In the genomic region with DNA sequence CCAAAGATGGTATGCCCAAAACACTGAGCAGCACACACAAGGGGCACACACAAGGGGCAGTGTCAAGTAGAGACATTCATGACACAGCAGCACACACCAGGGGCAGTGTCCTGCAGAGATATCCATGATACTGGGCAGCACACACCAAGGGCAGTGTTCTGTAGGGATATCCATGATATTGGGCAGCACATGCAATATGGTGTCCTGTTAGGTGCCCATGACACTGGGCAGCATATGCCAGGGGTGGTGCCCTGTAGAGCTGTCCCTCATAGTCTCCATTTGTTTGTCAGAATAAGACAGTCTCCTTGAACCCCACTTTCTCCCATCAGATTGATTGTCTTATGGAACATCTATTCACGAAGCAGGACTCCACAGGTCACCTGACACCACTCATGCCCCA, we compare ENCODE assay signal across 22 mouse cellular contexts. TPM values are rescaled to one million over a fixed set of nuclear protein-coding genes. Genes with fewer than 3 reads are reported as not detected.
DNase-seq lines count a peak whose midpoint lies in the region; ATAC-seq lines count a peak whose summit lies in the region.
"Had no signal": no experiment of that assay in that cellular context is flagged by ENCODE, and none has a peak within 500 bp of the region (broad histone marks: within the 10 kb centered on the region; RNA-seq: fewer than 3 reads in every experiment).

No protein-coding gene starts in this region.

- H3K4me3 ChIP-seq in forebrain, embryonic 14.5 days (ENCODE audit: low read depth, low read length) = no peak overlapping the region
- no peak overlapping the region for H3K4me3 ChIP-seq in forebrain, embryonic 11.5 days (ENCODE audit: low read depth, low read length)
- no peak overlapping the region for H3K4me3 ChIP-seq in kidney, embryonic 14.5 days (ENCODE audit: low read length)
- no peak overlapping the region for H3K4me3 ChIP-seq in midbrain, embryonic 16.5 days (ENCODE audit: low read depth, low read length)
- H3K4me3 ChIP-seq in midbrain, embryonic 10.5 days = no peak overlapping the region
- H3K4me3 ChIP-seq: embryonic facial prominence, embryonic 13.5 days; forebrain, embryonic 12.5 days; gastrocnemius, adult 2 months; layer of hippocampus, adult 2 months; left cerebral cortex, adult 2 months; limb, embryonic 12.5 days; liver, embryonic 15.5 days; myocyte; neural tube, embryonic 13.5 days had no signal

- ATAC-seq in forebrain, embryonic 14.5 days = peak; percentile 10; the same call in 1 of the 2 replicates
- no peak for ATAC-seq in forebrain, embryonic 11.5 days (replicated peaks; ENCODE audit: low FRiP score)
- 0 out of 2 replicates have a peak, but pooled peaks have one; percentile 39 for ATAC-seq in kidney, embryonic 14.5 days (ENCODE audit: low FRiP score, low TSS enrichment)
- ATAC-seq in midbrain, embryonic 16.5 days = 0 out of 2 replicates have a peak, but pooled peaks have one; percentile 25

- no peak overlapping the region for H3K27ac ChIP-seq in forebrain, embryonic 14.5 days (ENCODE audit: low read depth, low read length)
- H3K27ac ChIP-seq in forebrain, embryonic 11.5 days (ENCODE audit: low read depth, low read length) = no peak overlapping the region
- H3K27ac ChIP-seq in kidney, embryonic 14.5 days (ENCODE audit: low read depth, low read length) = no peak overlapping the region
- H3K27ac ChIP-seq in midbrain, embryonic 16.5 days (ENCODE audit: low read length) = no peak overlapping the region
- no peak overlapping the region for H3K27ac ChIP-seq in midbrain, embryonic 10.5 days (replicated peaks)
- H3K27ac ChIP-seq: embryonic facial prominence, embryonic 13.5 days; forebrain, embryonic 12.5 days; gastrocnemius, adult 2 months; layer of hippocampus, adult 2 months; left cerebral cortex, adult 2 months; limb, embryonic 12.5 days; liver, embryonic 15.5 days; neural tube, embryonic 13.5 days had no signal

- H3K4me1 ChIP-seq in forebrain, embryonic 14.5 days (ENCODE audit: control insufficient read depth, insufficient read depth, low read length) = no peaks in the 10 kb centered on the region
- H3K4me1 ChIP-seq in forebrain, embryonic 11.5 days (replicated peaks; ENCODE audit: control insufficient read depth, insufficient read depth, low read length) = no peaks in the 10 kb centered on the region
- no peaks in the 10 kb centered on the region for H3K4me1 ChIP-seq in kidney, embryonic 14.5 days (ENCODE audit: control insufficient read depth, insufficient read depth, low read length)
- no peaks in the 10 kb centered on the region for H3K4me1 ChIP-seq in midbrain, embryonic 16.5 days (ENCODE audit: control insufficient read depth, insufficient read depth, low read length)
- no peaks in the 10 kb centered on the region for H3K4me1 ChIP-seq in midbrain, embryonic 10.5 days
- H3K4me1 ChIP-seq: embryonic facial prominence, embryonic 13.5 days; forebrain, embryonic 12.5 days; limb, embryonic 12.5 days; liver, embryonic 15.5 days; neural tube, embryonic 13.5 days had no signal

- no peak overlapping the region for H3K4me2 ChIP-seq in forebrain, embryonic 14.5 days (ENCODE audit: low read length)
- H3K4me2 ChIP-seq in forebrain, embryonic 11.5 days (ENCODE audit: low read depth, low read length, severe bottlenecking) = no peak overlapping the region
- H3K4me2 ChIP-seq in kidney, embryonic 14.5 days (replicated peaks; ENCODE audit: low read depth, low read length) = no peak overlapping the region
- H3K4me2 ChIP-seq in midbrain, embryonic 16.5 days (ENCODE audit: low read length) = no peak overlapping the region
- H3K4me2 ChIP-seq: embryonic facial prominence, embryonic 13.5 days; forebrain, embryonic 12.5 days; heart, embryonic 11.5 days; limb, embryonic 12.5 days; liver, embryonic 15.5 days; lung, embryonic 14.5 days; neural tube, embryonic 13.5 days had no signal

- 96% methylated on average over 1 of the region's 1 CpGs for WGBS in forebrain, embryonic 14.5 days
- WGBS in forebrain, embryonic 11.5 days = 100% methylated on average over 1 of the region's 1 CpGs
- WGBS in kidney, embryonic 14.5 days = 90% methylated on average over 1 of the region's 1 CpGs
- WGBS in midbrain, embryonic 16.5 days = 96% methylated on average over 1 of the region's 1 CpGs
- 90% methylated on average over 1 of the region's 1 CpGs for WGBS in midbrain, embryonic 10.5 days

- no peaks in the 10 kb centered on the region for H3K27me3 ChIP-seq in forebrain, embryonic 14.5 days (replicated peaks; ENCODE audit: control insufficient read depth, insufficient read depth, low read length)
- H3K27me3 ChIP-seq in forebrain, embryonic 11.5 days (ENCODE audit: control insufficient read depth, insufficient read depth, low read length) = no peaks in the 10 kb centered on the region
- no peaks in the 10 kb centered on the region for H3K27me3 ChIP-seq in kidney, embryonic 14.5 days (ENCODE audit: control insufficient read depth, insufficient read depth, low read length)
- no peaks in the 10 kb centered on the region for H3K27me3 ChIP-seq in midbrain, embryonic 16.5 days (ENCODE audit: control insufficient read depth, insufficient read depth, low read depth, low read length)
- no peaks in the 10 kb centered on the region for H3K27me3 ChIP-seq in midbrain, embryonic 10.5 days (ENCODE audit: low read depth, poor library complexity, severe bottlenecking)
- H3K27me3 ChIP-seq: embryonic facial prominence, embryonic 13.5 days; forebrain, embryonic 12.5 days; limb, embryonic 12.5 days; liver, embryonic 15.5 days; neural tube, embryonic 13.5 days had no signal

- DNase-seq in forebrain, embryonic 14.5 days (ENCODE audit: low spot score) = no peak
- no peak for DNase-seq in forebrain, embryonic 11.5 days (ENCODE audit: low spot score)
- no peak for DNase-seq in kidney, postnatal 36 days
- DNase-seq in midbrain, embryonic 10.5 days (ENCODE audit: low spot score) = no peak
- DNase-seq: B cell, adult 2 months; gastrocnemius, postnatal 36 days had no signal

- no peaks in the 10 kb centered on the region for H3K36me3 ChIP-seq in forebrain, embryonic 14.5 days (ENCODE audit: control insufficient read depth, insufficient read depth, low read length)
- H3K36me3 ChIP-seq in forebrain, embryonic 11.5 days (ENCODE audit: control insufficient read depth, insufficient read depth, low read length) = no peaks in the 10 kb centered on the region
- H3K36me3 ChIP-seq in kidney, embryonic 14.5 days (ENCODE audit: control insufficient read depth, insufficient read depth, low read length) = no peaks in the 10 kb centered on the region
- H3K36me3 ChIP-seq in midbrain, embryonic 16.5 days (ENCODE audit: control insufficient read depth, insufficient read depth, low read length) = no peaks in the 10 kb centered on the region
- H3K36me3 ChIP-seq in midbrain, embryonic 10.5 days = no peaks in the 10 kb centered on the region
- H3K36me3 ChIP-seq: embryonic facial prominence, embryonic 13.5 days; forebrain, embryonic 12.5 days; limb, embryonic 12.5 days; liver, embryonic 15.5 days; neural tube, embryonic 13.5 days had no signal

- no peak overlapping the region for H3K9ac ChIP-seq in forebrain, embryonic 14.5 days (ENCODE audit: low read length)
- H3K9ac ChIP-seq in forebrain, embryonic 11.5 days (ENCODE audit: low read length) = no peak overlapping the region
- H3K9ac ChIP-seq in kidney, embryonic 14.5 days (ENCODE audit: low read depth, low read length) = no peak overlapping the region
- no peak overlapping the region for H3K9ac ChIP-seq in midbrain, embryonic 16.5 days (ENCODE audit: low read depth, low read length)
- H3K9ac ChIP-seq: embryonic facial prominence, embryonic 13.5 days; forebrain, embryonic 12.5 days; limb, embryonic 12.5 days; liver, embryonic 15.5 days; lung, embryonic 14.5 days; neural tube, embryonic 13.5 days had no signal

- no peaks in the 10 kb centered on the region for H3K9me3 ChIP-seq in forebrain, embryonic 14.5 days (replicated peaks; ENCODE audit: control insufficient read depth, low read length)
- H3K9me3 ChIP-seq in forebrain, embryonic 11.5 days (ENCODE audit: control insufficient read depth, low read length) = no peaks in the 10 kb centered on the region
- no peaks in the 10 kb centered on the region for H3K9me3 ChIP-seq in kidney, embryonic 14.5 days (ENCODE audit: control insufficient read depth, low read length)
- no peaks in the 10 kb centered on the region; the same call in 1 of the 2 replicates for H3K9me3 ChIP-seq in midbrain, embryonic 16.5 days (replicated peaks; ENCODE audit: control insufficient read depth, low read length, poor library complexity, severe bottlenecking)
- no peaks in the 10 kb centered on the region for H3K9me3 ChIP-seq in midbrain, embryonic 10.5 days (replicated peaks)
- H3K9me3 ChIP-seq: embryonic facial prominence, embryonic 13.5 days; forebrain, embryonic 12.5 days; liver, embryonic 15.5 days; neural tube, embryonic 13.5 days had no signal

RNA-seq across cellular contexts. Expression of gene Gm7361, which starts 24.2 kb away (rescaled TPM):
- polyA plus RNA-seq in forebrain, embryonic 14.5 days (2014; fragmentation: Nextera tagmentation; extraction: Ambion mirVana) = 0.09 TPM in 1 of 2 replicates, not detected in the other
- 0.09 TPM in 1 of 2 replicates, not detected in the other for polyA plus RNA-seq in forebrain, embryonic 11.5 days (2014; fragmentation: Nextera tagmentation; extraction: Ambion mirVana)
- not detected in 2 replicates for polyA plus RNA-seq in kidney, embryonic 14.5 days (2014; fragmentation: Nextera tagmentation; extraction: Ambion mirVana)
- 0.36 and 0.49 TPM in 2 replicates for polyA plus RNA-seq in midbrain, embryonic 16.5 days (2015; fragmentation: Nextera tagmentation; extraction: Ambion mirVana)
- polyA plus RNA-seq in midbrain, embryonic 10.5 days (2016; fragmentation: Nextera tagmentation; extraction: Ambion mirVana) = 0.05 TPM in 1 of 2 replicates, not detected in the other
- polyA plus RNA-seq: embryonic facial prominence, embryonic 13.5 days; forebrain, embryonic 12.5 days; heart, embryonic 11.5 days; heart, embryonic 16.5 days; intestine, embryonic 16.5 days; limb, embryonic 12.5 days; liver, adult 2 months; liver, embryonic 15.5 days; myocyte had no signal
